ENCODE assay signal across 9 mouse cellular contexts in the genomic region with DNA sequence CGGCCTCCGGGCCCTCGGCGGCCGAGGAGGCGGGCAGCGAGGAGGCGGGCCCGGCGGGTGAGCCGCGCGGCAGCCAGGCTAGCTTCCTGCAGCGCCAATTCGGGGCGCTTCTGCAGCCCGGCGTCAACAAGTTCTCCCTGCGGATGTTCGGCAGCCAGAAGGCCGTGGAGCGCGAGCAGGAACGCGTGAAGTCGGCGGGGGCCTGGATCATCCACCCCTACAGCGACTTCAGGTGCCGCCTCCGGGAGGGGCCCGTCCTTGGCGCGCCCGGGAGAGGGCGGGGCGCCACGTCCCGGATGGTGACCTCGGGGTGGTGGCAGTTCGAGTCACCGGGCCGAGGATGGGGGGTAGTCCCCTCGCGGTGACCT. TPM values are rescaled to one million over a fixed set of nuclear protein-coding genes. Genes with fewer than 3 reads are reported as not detected.
DNase-seq lines count a peak whose midpoint lies in the region; ATAC-seq and TF ChIP-seq lines count a peak whose summit lies in the region.
"Had no signal": no experiment of that assay in that cellular context is flagged by ENCODE, and none has a peak within 500 bp of the region (broad histone marks: within the 10 kb centered on the region; RNA-seq: fewer than 3 reads in every experiment).

No protein-coding gene starts in this region.

- H3K36me3 ChIP-seq in liver, adult 2 months (ENCODE audit: control insufficient read depth, insufficient read depth, low read length), result no peaks in the 10 kb centered on the region
- no peaks in the 10 kb centered on the region; the same call in 1 of the 2 replicates for H3K36me3 ChIP-seq in embryonic facial prominence, embryonic 11.5 days (replicated peaks; ENCODE audit: control insufficient read depth, insufficient read depth, low read depth, low read length)
- H3K36me3 ChIP-seq in intestine, embryonic 16.5 days (ENCODE audit: control insufficient read depth, insufficient read depth, low read length), result peaks cover 3% of the 10 kb centered on the region; the same call in 1 of the 2 replicates
- H3K36me3 ChIP-seq in neural tube, embryonic 14.5 days (ENCODE audit: control insufficient read depth, insufficient read depth, low read length), result peaks cover 2% of the 10 kb centered on the region; the same call in 1 of the 2 replicates

- peak overlapping the region; percentile 64; the same call in 1 of the 2 replicates for H3K4me3 ChIP-seq in liver, adult 2 months (ENCODE audit: insufficient read depth, low read depth, low read length)
- H3K4me3 ChIP-seq in embryonic facial prominence, embryonic 11.5 days (ENCODE audit: low read depth, low read length), result peak overlapping the region; percentile 58
- peak overlapping the region; percentile 67 for H3K4me3 ChIP-seq in intestine, embryonic 16.5 days (ENCODE audit: low read length)
- peak overlapping the region; percentile 65 for H3K4me3 ChIP-seq in neural tube, embryonic 14.5 days (ENCODE audit: low read depth, low read length)
- H3K4me3 ChIP-seq: myocyte had no signal

- H3K9me3 ChIP-seq in embryonic facial prominence, embryonic 11.5 days (replicated peaks; ENCODE audit: control insufficient read depth, low read length), result no peaks in the 10 kb centered on the region
- H3K9me3 ChIP-seq in intestine, embryonic 16.5 days (ENCODE audit: control insufficient read depth, low read length), result no peaks in the 10 kb centered on the region
- no peaks in the 10 kb centered on the region for H3K9me3 ChIP-seq in neural tube, embryonic 14.5 days (ENCODE audit: control insufficient read depth, low read length)

- no peaks in the 10 kb centered on the region for H3K4me1 ChIP-seq in liver, adult 2 months (ENCODE audit: control insufficient read depth, insufficient read depth, low read length)
- H3K4me1 ChIP-seq in embryonic facial prominence, embryonic 11.5 days (ENCODE audit: control insufficient read depth, insufficient read depth, low read length), result peaks cover 4% of the 10 kb centered on the region; the same call in 1 of the 2 replicates
- H3K4me1 ChIP-seq in intestine, embryonic 16.5 days (ENCODE audit: control insufficient read depth, insufficient read depth, low read length), result peaks cover 13% of the 10 kb centered on the region
- H3K4me1 ChIP-seq in neural tube, embryonic 14.5 days (ENCODE audit: control insufficient read depth, insufficient read depth, low read length), result 0 out of 2 replicates have a peak, but pooled peaks cover 4% of the 10 kb centered on the region

- no peak for TF ChIP-seq POLR2A in liver, adult 2 months (IDR thresholded peaks at IDR 0.05; ENCODE audit: extremely low read depth, insufficient read depth, low read length)

- H3K4me2 ChIP-seq in embryonic facial prominence, embryonic 11.5 days (ENCODE audit: low read depth, low read length), result peak overlapping the region; percentile 97
- H3K4me2 ChIP-seq in intestine, embryonic 16.5 days (ENCODE audit: low read depth, low read length), result peak overlapping the region; percentile 95
- H3K4me2 ChIP-seq in neural tube, embryonic 14.5 days (ENCODE audit: low read depth, low read length), result peak overlapping the region; percentile 81

- H3K27ac ChIP-seq in liver, adult 2 months (replicated peaks; ENCODE audit: insufficient read depth, low read depth, low read length), result no peak overlapping the region
- no peak overlapping the region for H3K27ac ChIP-seq in embryonic facial prominence, embryonic 11.5 days (replicated peaks; ENCODE audit: low read depth, low read length)
- H3K27ac ChIP-seq in intestine, embryonic 16.5 days (ENCODE audit: low read length), result no peak overlapping the region
- no peak overlapping the region for H3K27ac ChIP-seq in neural tube, embryonic 14.5 days (ENCODE audit: low read depth, low read length)

- no peak for DNase-seq in liver, adult 2 months (ENCODE audit: extremely low read depth, low read depth, low spot score)
- no peak for DNase-seq in liver
- DNase-seq in ZHBTc4 (ENCODE audit: low read depth, low spot score), result peak; percentile 50
- DNase-seq in embryonic facial prominence, embryonic 11.5 days (ENCODE audit: low spot score), result no peak
- no peak for DNase-seq in urinary bladder, postnatal 4 days (ENCODE audit: low spot score in 2 of 2)
- no peak for DNase-seq in thymus, postnatal 14 days

- ATAC-seq in embryonic facial prominence, embryonic 11.5 days (replicated peaks; ENCODE audit: insufficient number of reproducible peaks, low FRiP score, low TSS enrichment, low read depth), result no peak
- peak; percentile 41 for ATAC-seq in intestine, embryonic 16.5 days
- ATAC-seq in neural tube, embryonic 14.5 days (ENCODE audit: low read depth), result peak; percentile 15

- peaks cover 10% of the 10 kb centered on the region for H3K27me3 ChIP-seq in liver, adult 2 months (ENCODE audit: control insufficient read depth, insufficient read depth, low read length)
- peaks cover 29% of the 10 kb centered on the region for H3K27me3 ChIP-seq in embryonic facial prominence, embryonic 11.5 days (ENCODE audit: control insufficient read depth, insufficient read depth, low read length)
- H3K27me3 ChIP-seq in intestine, embryonic 16.5 days (replicated peaks; ENCODE audit: control insufficient read depth, insufficient read depth, low read length), result peaks cover 40% of the 10 kb centered on the region
- H3K27me3 ChIP-seq in neural tube, embryonic 14.5 days (ENCODE audit: control insufficient read depth, insufficient read depth, low read length), result peaks cover 30% of the 10 kb centered on the region

- no peak overlapping the region for H3K9ac ChIP-seq in liver, adult 2 months (ENCODE audit: low read depth, low read length)
- peak overlapping the region; percentile 51 for H3K9ac ChIP-seq in embryonic facial prominence, embryonic 11.5 days (replicated peaks; ENCODE audit: low read length)
- H3K9ac ChIP-seq in intestine, embryonic 16.5 days (ENCODE audit: low read depth, low read length), result peak overlapping the region; percentile 63
- peak overlapping the region; percentile 76 for H3K9ac ChIP-seq in neural tube, embryonic 14.5 days (replicated peaks; ENCODE audit: low read depth, low read length)

- TF ChIP-seq CTCF in liver, adult 2 months (IDR thresholded peaks at IDR 0.05; ENCODE audit: low read depth, low read length), result no peak

- WGBS in liver, adult 2 months, result under 1% methylated on average over 43 of the region's 44 CpGs
- 0% methylated on average over 39 of the region's 44 CpGs for WGBS in embryonic facial prominence, embryonic 11.5 days
- under 1% methylated on average over 41 of the region's 44 CpGs for WGBS in intestine, embryonic 16.5 days
- under 1% methylated on average over 36 of the region's 44 CpGs for WGBS in neural tube, embryonic 14.5 days

- H3K79me2 ChIP-seq in liver, adult 2 months (ENCODE audit: control insufficient read depth, insufficient read depth, low read length), result no peaks in the 10 kb centered on the region

RNA-seq across cellular contexts. Expression of gene Hcn2, which starts 0.5 kb away (rescaled TPM):
- total RNA-seq in liver, adult 2 months (2014; rRNA removed), result 0.09 and 0.13 TPM in 2 replicates
- 0.45 and 0.67 TPM in 2 replicates for polyA plus RNA-seq in liver, adult 2 months (2012; rRNA removed)
- polyA plus RNA-seq in embryonic facial prominence, embryonic 11.5 days (2014; fragmentation: Nextera tagmentation; extraction: Ambion mirVana), result 0.14 and 0.21 TPM in 2 replicates
- polyA plus RNA-seq in intestine, embryonic 16.5 days (2015; fragmentation: Nextera tagmentation; extraction: Ambion mirVana), result 0.04 TPM in 1 of 2 replicates, not detected in the other
- polyA plus RNA-seq in neural tube, embryonic 14.5 days (2014; fragmentation: Nextera tagmentation; extraction: Ambion mirVana), result 2.7 and 3.7 TPM in 2 replicates

RNA-seq across cellular contexts. Expression of gene Bsg, which starts 12.7 kb away (rescaled TPM):
- 652 and 839 TPM in 2 replicates for total RNA-seq in liver, adult 2 months (2014; rRNA removed)
- polyA plus RNA-seq in liver, adult 2 months (2012; rRNA removed), result 523 and 643 TPM in 2 replicates
- polyA plus RNA-seq in embryonic facial prominence, embryonic 11.5 days (2014; fragmentation: Nextera tagmentation; extraction: Ambion mirVana), result 630 and 667 TPM in 2 replicates
- polyA plus RNA-seq in intestine, embryonic 16.5 days (2015; fragmentation: Nextera tagmentation; extraction: Ambion mirVana), result 1,158 and 1,189 TPM in 2 replicates
- polyA plus RNA-seq in neural tube, embryonic 14.5 days (2014; fragmentation: Nextera tagmentation; extraction: Ambion mirVana), result 800 and 802 TPM in 2 replicates

RNA-seq across cellular contexts. Expression of gene Gzmm, which starts 28.2 kb away (rescaled TPM):
- 0.09 and 0.34 TPM in 2 replicates for total RNA-seq in liver, adult 2 months (2014; rRNA removed)
- polyA plus RNA-seq in liver, adult 2 months (2012; rRNA removed), result 0.09 and 0.37 TPM in 2 replicates
- polyA plus RNA-seq in embryonic facial prominence, embryonic 11.5 days (2014; fragmentation: Nextera tagmentation; extraction: Ambion mirVana), result 0.77 TPM in 1 of 2 replicates, not detected in the other
- polyA plus RNA-seq in intestine, embryonic 16.5 days (2015; fragmentation: Nextera tagmentation; extraction: Ambion mirVana), result 0.21 and 0.56 TPM in 2 replicates
- 1.1 and 1.3 TPM in 2 replicates for polyA plus RNA-seq in neural tube, embryonic 14.5 days (2014; fragmentation: Nextera tagmentation; extraction: Ambion mirVana)

RNA-seq across cellular contexts. Expression of gene Polrmt, which starts 29.4 kb away (rescaled TPM):
- 7.7 and 12.8 TPM in 2 replicates for total RNA-seq in liver, adult 2 months (2014; rRNA removed)
- 32.7 and 42.4 TPM in 2 replicates for polyA plus RNA-seq in liver, adult 2 months (2012; rRNA removed)
- 30.5 and 35.6 TPM in 2 replicates for polyA plus RNA-seq in embryonic facial prominence, embryonic 11.5 days (2014; fragmentation: Nextera tagmentation; extraction: Ambion mirVana)
- polyA plus RNA-seq in intestine, embryonic 16.5 days (2015; fragmentation: Nextera tagmentation; extraction: Ambion mirVana), result 38.8 and 40.5 TPM in 2 replicates
- 34.9 and 36.7 TPM in 2 replicates for polyA plus RNA-seq in neural tube, embryonic 14.5 days (2014; fragmentation: Nextera tagmentation; extraction: Ambion mirVana)

RNA-seq across cellular contexts. Expression of gene Cdc34, which starts 35.0 kb away (rescaled TPM):
- total RNA-seq in liver, adult 2 months (2014; rRNA removed), result 82.1 and 91.1 TPM in 2 replicates
- polyA plus RNA-seq in liver, adult 2 months (2012; rRNA removed), result 215 and 222 TPM in 2 replicates
- polyA plus RNA-seq in embryonic facial prominence, embryonic 11.5 days (2014; fragmentation: Nextera tagmentation; extraction: Ambion mirVana), result 150 and 157 TPM in 2 replicates
- polyA plus RNA-seq in intestine, embryonic 16.5 days (2015; fragmentation: Nextera tagmentation; extraction: Ambion mirVana), result 120 and 128 TPM in 2 replicates
- polyA plus RNA-seq in neural tube, embryonic 14.5 days (2014; fragmentation: Nextera tagmentation; extraction: Ambion mirVana), result 69.7 and 74.6 TPM in 2 replicates
